Mouse (Mus musculus) midbrain, embryonic 10.5 days (tissue): ENCODE measurements at regions not wholly inside any gene's neighbourhood (a gene's known extent, or its start where the extent isn't known, plus 50 kb on each side); places are given as distances from the start of the nearest gene placed in this dataset.
A peak's percentile ranks its signal among the peaks of the same experiment; 100 is the strongest.

Experiments used
- DNase-seq: peaks from one replicate; pipeline ENCODE4 v3.0.0-alpha.2; 2017; ENCODE audit warnings: low spot score
- H3K27ac ChIP-seq: fragments of 300-500 bp; sonication (generic); replicated peaks from 2 replicates; pipeline ENCODE4 v1.5.1; 2016; ENCODE audit warnings: mild to moderate bottlenecking
- H3K27me3 ChIP-seq: fragments of 300-500 bp; sonication (generic); 2 replicates; pipeline ENCODE4 v1.6.1; 2016; ENCODE audit warnings: low read depth, mild to moderate bottlenecking; ENCODE audit not compliant: poor library complexity, severe bottlenecking
- H3K36me3 ChIP-seq: fragments of 300-500 bp; sonication (generic); 2 replicates; pipeline ENCODE4 v1.6.1; 2016; ENCODE audit warnings: mild to moderate bottlenecking, moderate library complexity
- H3K4me1 ChIP-seq: fragments of 300-500 bp; sonication (generic); 2 replicates; pipeline ENCODE4 v1.6.1; 2016
- H3K4me3 ChIP-seq: fragments of 300-500 bp; sonication (generic); 2 replicates; pipeline ENCODE4 v1.5.1; 2016; ENCODE audit warnings: mild to moderate bottlenecking, moderate library complexity
- H3K9me3 ChIP-seq: fragments of 300-500 bp; sonication (generic); replicated peaks from 2 replicates; pipeline ENCODE4 v1.6.1; 2016; ENCODE audit warnings: mild to moderate bottlenecking
- WGBS: fragments of 180-500 bp; shearing (Covaris S2); methylation state at CpG from one replicate; pipeline ENCODE4 v1.1.7; 2016; 5-methylcytosine and 5-hydroxymethylcytosine counted together

- Histone ChIP-seq H3K27ac (no peak overlapping the region), H3K36me3 (peaks cover 6% of the 10 kb centered on the region; the same call in 1 of the 2 replicates), H3K27me3 (no peaks in the 10 kb centered on the region), H3K4me3 (no peak overlapping the region), H3K9me3 (no peaks in the 10 kb centered on the region), H3K4me1 (no peaks in the 10 kb centered on the region)
- WGBS: 53% methylated on average over 2 of the region's 2 CpGs
- DNase-seq: peak; percentile 44
These were observed 153.7 kb upstream of the Kazn start for GRCm38 (mm10) chr4:142392924-142393323.

GRCm38 (mm10) chr4:142390531-142391195 lies 151.5 kb upstream of the Kazn start:
- Histone ChIP-seq H3K27me3 (no peaks in the 10 kb centered on the region), H3K27ac (no peak overlapping the region), H3K4me3 (no peak overlapping the region), H3K4me1 (no peaks in the 10 kb centered on the region), H3K9me3 (no peaks in the 10 kb centered on the region), H3K36me3 (peaks cover 6% of the 10 kb centered on the region; the same call in 1 of the 2 replicates)
- 92% methylated on average over 21 of the region's 21 CpGs for WGBS
- DNase-seq: no peak

GRCm38 (mm10) chr4:142388476-142388875 lies 149.3 kb upstream of the Kazn start:
- Histone ChIP-seq H3K36me3 (no peaks in the 10 kb centered on the region), H3K27me3 (no peaks in the 10 kb centered on the region), H3K4me3 (no peak overlapping the region), H3K4me1 (no peaks in the 10 kb centered on the region), H3K27ac (no peak overlapping the region), H3K9me3 (no peaks in the 10 kb centered on the region)
- no peak for DNase-seq
- 73% methylated on average over 6 of the region's 6 CpGs for WGBS

- DNase-seq: no peak
These were observed 142.0 kb upstream of the Kazn start for GRCm38 (mm10) chr4:142381168-142381567.

GRCm38 (mm10) chr4:142378452-142378851 lies 139.3 kb upstream of the Kazn start:
- Histone ChIP-seq H3K36me3 (no peaks in the 10 kb centered on the region), H3K9me3 (no peaks in the 10 kb centered on the region), H3K27me3 (no peaks in the 10 kb centered on the region), H3K27ac (peak overlapping the region; percentile 23; the same call in 1 of the 2 replicates), H3K4me3 (no peak overlapping the region), H3K4me1 (peaks cover 33% of the 10 kb centered on the region)
- WGBS: 18% methylated on average over 9 of the region's 9 CpGs
- DNase-seq: peak; percentile 19

More at GRCm38 (mm10) chr4:142381168-142381567, 142.0 kb upstream of the Kazn start:
- H3K9me3 ChIP-seq: no peaks in the 10 kb centered on the region
- H3K4me1 ChIP-seq: peaks cover 30% of the 10 kb centered on the region
- no peaks in the 10 kb centered on the region for H3K27me3 ChIP-seq
- no peak overlapping the region for H3K27ac ChIP-seq
- no peaks in the 10 kb centered on the region for H3K36me3 ChIP-seq
- WGBS: 89% methylated on average over 7 of the region's 7 CpGs
- no peak overlapping the region for H3K4me3 ChIP-seq

- no peaks in the 10 kb centered on the region for H3K27me3 ChIP-seq
- 0 out of 2 replicates have a peak, but pooled peaks cover under 1% of the 10 kb centered on the region for H3K4me1 ChIP-seq
- H3K36me3 ChIP-seq: no peaks in the 10 kb centered on the region
- H3K9me3 ChIP-seq: peaks cover 4% of the 10 kb centered on the region; the same call in 1 of the 2 replicates
- 80% methylated on average over 3 of the region's 3 CpGs for WGBS
- H3K27ac ChIP-seq: no peak overlapping the region
- no peak overlapping the region for H3K4me3 ChIP-seq
- no peak for DNase-seq
These were observed 128.6 kb upstream of the Kazn start for GRCm38 (mm10) chr4:142367774-142368173.

- H3K36me3 ChIP-seq: no peaks in the 10 kb centered on the region
- no peaks in the 10 kb centered on the region; the same call in 1 of the 2 replicates for H3K9me3 ChIP-seq
- H3K4me3 ChIP-seq: no peak overlapping the region
- DNase-seq: no peak
- 69% methylated on average over 5 of the region's 5 CpGs for WGBS
- H3K27me3 ChIP-seq: no peaks in the 10 kb centered on the region
- no peak overlapping the region for H3K27ac ChIP-seq
- peaks cover 9% of the 10 kb centered on the region; the same call in 1 of the 2 replicates for H3K4me1 ChIP-seq
These were observed 122.9 kb upstream of the Kazn start for GRCm38 (mm10) chr4:142362071-142362470.

GRCm38 (mm10) chr4:142358866-142359265 lies 119.7 kb upstream of the Kazn start:
- Histone ChIP-seq H3K4me1 (peaks cover 9% of the 10 kb centered on the region; the same call in 1 of the 2 replicates), H3K27ac (no peak overlapping the region), H3K9me3 (no peaks in the 10 kb centered on the region), H3K36me3 (no peaks in the 10 kb centered on the region), H3K4me3 (no peak overlapping the region), H3K27me3 (no peaks in the 10 kb centered on the region)
- 81% methylated on average over 13 of the region's 13 CpGs for WGBS
- no peak for DNase-seq

- Histone ChIP-seq H3K4me3 (no peak overlapping the region), H3K27me3 (no peaks in the 10 kb centered on the region), H3K9me3 (no peaks in the 10 kb centered on the region), H3K36me3 (no peaks in the 10 kb centered on the region), H3K4me1 (no peaks in the 10 kb centered on the region), H3K27ac (no peak overlapping the region)
- 90% methylated on average over 8 of the region's 8 CpGs for WGBS
- no peak for DNase-seq
These were observed 116.2 kb upstream of the Kazn start for GRCm38 (mm10) chr4:142355387-142355786.

- Histone ChIP-seq H3K27ac (no peak overlapping the region), H3K36me3 (no peaks in the 10 kb centered on the region), H3K9me3 (no peaks in the 10 kb centered on the region), H3K4me1 (no peaks in the 10 kb centered on the region), H3K27me3 (no peaks in the 10 kb centered on the region), H3K4me3 (no peak overlapping the region)
- DNase-seq: no peak
- 90% methylated on average over 7 of the region's 7 CpGs for WGBS
These were observed 114.3 kb upstream of the Kazn start for GRCm38 (mm10) chr4:142353526-142353925.

- DNase-seq: no peak
- no peak overlapping the region for H3K4me3 ChIP-seq
- H3K27me3 ChIP-seq: no peaks in the 10 kb centered on the region
- H3K36me3 ChIP-seq: no peaks in the 10 kb centered on the region
- 92% methylated on average over 3 of the region's 3 CpGs for WGBS
- no peak overlapping the region for H3K27ac ChIP-seq
- 0 out of 2 replicates have a peak, but pooled peaks cover 3% of the 10 kb centered on the region for H3K4me1 ChIP-seq
- H3K9me3 ChIP-seq: no peaks in the 10 kb centered on the region
These were observed 112.6 kb upstream of the Kazn start for GRCm38 (mm10) chr4:142351831-142352230.

- no peaks in the 10 kb centered on the region for H3K9me3 ChIP-seq
- H3K4me3 ChIP-seq: no peak overlapping the region
- no peaks in the 10 kb centered on the region for H3K36me3 ChIP-seq
- H3K4me1 ChIP-seq: peaks cover 8% of the 10 kb centered on the region
- no peaks in the 10 kb centered on the region for H3K27me3 ChIP-seq
- H3K27ac ChIP-seq: no peak overlapping the region
- DNase-seq: no peak
- 95% methylated on average over 8 of the region's 8 CpGs for WGBS
These were observed 111.8 kb upstream of the Kazn start for GRCm38 (mm10) chr4:142350986-142351385.

GRCm38 (mm10) chr4:142348910-142349309 lies 109.7 kb upstream of the Kazn start:
- no peaks in the 10 kb centered on the region for H3K36me3 ChIP-seq
- WGBS: 54% methylated on average over 6 of the region's 6 CpGs
- peaks cover 13% of the 10 kb centered on the region for H3K4me1 ChIP-seq
- no peaks in the 10 kb centered on the region for H3K9me3 ChIP-seq
- no peak overlapping the region for H3K4me3 ChIP-seq
- peak; percentile 28 for DNase-seq
- H3K27me3 ChIP-seq: no peaks in the 10 kb centered on the region
- no peak overlapping the region for H3K27ac ChIP-seq
